In genomic region chr9:61657996-61658395, GRCm38 (mm10) we compare ENCODE assay signal across 21 mouse cellular contexts.
A peak's percentile ranks its signal among the peaks of the same experiment; 100 is the strongest.
DNase-seq lines count a peak whose midpoint lies in the region; TF ChIP-seq lines count a peak whose summit lies in the region.
"Had no signal": no experiment of that assay in that cellular context is flagged by ENCODE, and none has a peak within 500 bp of the region (broad histone marks: within the 10 kb centered on the region; RNA-seq: fewer than 3 reads in every experiment).

No protein-coding gene starts in this region.

- no peaks in the 10 kb centered on the region for H3K27me3 ChIP-seq in myocyte (ENCODE audit: control insufficient read depth, insufficient read depth, insufficient read length)
- H3K27me3 ChIP-seq: embryonic facial prominence, embryonic 13.5 days; embryonic facial prominence, embryonic 15.5 days had no signal

- H3K4me3 ChIP-seq in myocyte: no peak overlapping the region
- H3K4me3 ChIP-seq: embryonic facial prominence, embryonic 13.5 days; embryonic facial prominence, embryonic 15.5 days; erythroblast, embryonic 14.5 days; forebrain, embryonic 10.5 days; forebrain, embryonic 12.5 days had no signal

- DNase-seq in gastrocnemius, postnatal 25 days: peak; percentile 36
- no peak for DNase-seq in gastrocnemius, postnatal 4 days (ENCODE audit: low spot score in 2 of 2)
- peak; percentile 40 for DNase-seq in heart, adult 8-10 months (ENCODE audit: low spot score)
- no peak for DNase-seq in heart, postnatal 25 days (ENCODE audit: low spot score)
- no peak for DNase-seq in layer of hippocampus, adult 9-11 months
- DNase-seq: adrenal gland, adult 2 months; adrenal gland, postnatal 10 days; adrenal gland, postnatal 25 days; cerebellum, adult 11 months; cerebellum, adult 18-20 months; cerebellum, adult 8-10 months; cerebellum, adult 9-11 months; cerebellum, postnatal 14 days; cerebellum, postnatal 36 days; embryo, embryonic 11 days had no signal

- intact Hi-C loops in heart, postnatal 25 days (cut with DNase I): loop anchor here (5.0 kb wide), 1 partner anchor 321 kb away; no protein-coding TSS in a partner anchor

- no peak overlapping the region for H3K4me2 ChIP-seq in myocyte (ENCODE audit: low read depth)
- H3K4me2 ChIP-seq: embryonic facial prominence, embryonic 13.5 days; embryonic facial prominence, embryonic 15.5 days; forebrain, embryonic 12.5 days had no signal

- no peak for TF ChIP-seq POLR2A in myocyte (IDR thresholded peaks at IDR 0.05; ENCODE audit: insufficient read length, low read depth)

- no peaks in the 10 kb centered on the region for H3K79me2 ChIP-seq in myocyte (ENCODE audit: control insufficient read depth, insufficient read depth)

- no peak overlapping the region for H3ac ChIP-seq in myocyte (ENCODE audit: control insufficient read depth, insufficient read length)

- H3K36me3 ChIP-seq in myocyte (ENCODE audit: control insufficient read depth, insufficient read depth): no peaks in the 10 kb centered on the region
- H3K36me3 ChIP-seq: embryonic facial prominence, embryonic 13.5 days; embryonic facial prominence, embryonic 15.5 days; forebrain, embryonic 10.5 days; forebrain, embryonic 12.5 days had no signal

TF ChIP-seq in myocyte, 11 proteins besides CTCF, POLR2A, EP300 and RAD21:
- TF ChIP-seq MYOG (IDR thresholded peaks at IDR 0.05; ENCODE audit: control insufficient read depth in 1 of 3, insufficient read depth in 1 of 3, insufficient read length in 2 of 3, low read depth in 2 of 3) (peak; percentile 43 to 87 (median 84)), USF1 (IDR thresholded peaks at IDR 0.05; ENCODE audit: low read depth) (no peak), TCF12 (IDR thresholded peaks at IDR 0.05; ENCODE audit: insufficient read depth, poor library complexity, severe bottlenecking) (peak; percentile 55), SRF (IDR thresholded peaks at IDR 0.05; ENCODE audit: control insufficient read depth, insufficient read length, low read depth) (no peak), MAX (IDR thresholded peaks at IDR 0.05; ENCODE audit: low read depth) (no peak), REST (IDR thresholded peaks at IDR 0.05; ENCODE audit: insufficient read depth, insufficient read length) (no peak), E2F4 (IDR thresholded peaks at IDR 0.05; ENCODE audit: insufficient read depth) (no peak), CEBPB (IDR thresholded peaks at IDR 0.05; ENCODE audit: insufficient read depth, poor library complexity, severe bottlenecking) (no peak), TCF3 (IDR thresholded peaks at IDR 0.05; ENCODE audit: insufficient read length, low read depth) (no peak), MYOD1 (IDR thresholded peaks at IDR 0.05; ENCODE audit: control insufficient read depth in 1 of 3, insufficient read length in 2 of 3, low read depth in 2 of 3) (peak; percentile 57 to 95 (median 75)), POLR2AphosphoS2 (IDR thresholded peaks at IDR 0.05; ENCODE audit: insufficient read length, low read depth) (no peak)

Comparison
In these comparisons a context has a peak if more than half of its experiments do, and no peak if none do; other contexts are left out.
1. DNase-seq: peak in gastrocnemius, postnatal 25 days (single experiment) and heart, adult 8-10 months (single experiment); none in gastrocnemius, postnatal 4 days (0 of 2), heart, postnatal 25 days (single experiment) and layer of hippocampus, adult 9-11 months (single experiment).